Mouse (Mus musculus): ENCODE data around the gene Ctnnb1.

DNA sequence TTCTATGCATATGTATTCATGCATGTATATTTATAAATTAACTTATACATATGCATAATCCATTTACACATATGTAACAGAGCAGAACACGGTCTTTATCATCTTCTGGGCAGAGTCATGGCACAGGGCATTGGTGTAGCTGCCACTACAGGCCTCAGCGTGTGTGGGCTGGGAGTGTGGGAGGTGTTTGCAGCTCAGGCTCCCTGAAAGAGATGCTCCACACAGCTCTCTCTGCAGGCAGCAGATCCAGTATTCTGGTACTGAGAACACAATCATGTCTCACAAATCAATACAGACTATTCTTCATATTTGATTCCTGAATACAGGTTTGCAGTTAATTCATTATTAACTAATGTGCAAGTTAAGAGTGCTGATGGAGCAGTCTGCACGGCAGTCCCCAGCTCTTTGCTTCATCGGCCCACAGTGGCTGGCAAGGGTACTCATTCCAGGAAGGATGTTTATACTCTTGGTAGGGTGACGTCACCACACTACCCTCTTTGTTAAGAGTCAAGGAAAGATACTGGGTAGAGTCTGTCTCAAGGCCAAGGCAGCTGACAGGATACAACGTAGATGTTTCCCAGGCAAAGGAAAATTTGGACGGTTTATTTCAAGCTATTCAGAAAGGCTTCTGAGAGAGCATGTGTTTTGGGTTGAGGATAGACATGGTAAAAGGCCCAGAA lies 71.8 kb downstream of the Ctnnb1 start:
- TF ChIP-seq POLR2A (IDR thresholded peaks at IDR 0.05; ENCODE audit: low read depth, low read length), result no peak
- TF ChIP-seq CTCF (IDR thresholded peaks at IDR 0.05; ENCODE audit: extremely low read depth, insufficient read length, insufficient replicate concordance, low read depth, low read length), result no peak
